26 mouse cellular contexts compared by ENCODE assay signal in the genomic region with DNA sequence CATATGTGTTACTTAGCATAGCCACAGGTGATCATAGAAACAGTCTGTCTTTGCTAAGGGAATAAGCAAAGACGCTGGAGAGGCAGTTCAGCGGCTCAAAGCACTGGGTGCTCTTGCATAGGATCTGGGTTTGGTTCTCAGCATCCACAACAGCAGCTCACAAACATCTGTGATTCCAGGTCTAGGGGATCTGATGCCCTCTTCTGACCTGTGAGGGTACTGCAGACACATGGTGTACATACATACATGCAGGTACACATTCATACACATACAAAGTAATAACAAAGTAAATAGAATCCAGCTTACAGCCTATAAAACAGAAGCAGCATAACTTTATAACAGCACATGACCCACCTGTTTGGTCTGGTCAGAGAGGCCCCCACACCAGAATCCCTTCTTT.
DNase-seq lines count a peak whose midpoint lies in the region; ATAC-seq and TF ChIP-seq lines count a peak whose summit lies in the region.
"Had no signal": no experiment of that assay in that cellular context is flagged by ENCODE, and none has a peak within 500 bp of the region (broad histone marks: within the 10 kb centered on the region; RNA-seq: fewer than 3 reads in every experiment).

No protein-coding gene starts in this region.

- H3K4me1 ChIP-seq in intestine, postnatal 0 days (replicated peaks; ENCODE audit: control insufficient read depth, insufficient read depth, low read length): no peaks in the 10 kb centered on the region
- peaks cover 4% of the 10 kb centered on the region; the same call in 1 of the 2 replicates for H3K4me1 ChIP-seq in intestine, embryonic 15.5 days (replicated peaks)
- peaks cover 7% of the 10 kb centered on the region; the same call in 1 of the 2 replicates for H3K4me1 ChIP-seq in lung, postnatal 0 days (ENCODE audit: insufficient read depth, low read depth, low read length)
- H3K4me1 ChIP-seq in hindbrain, embryonic 11.5 days (replicated peaks; ENCODE audit: control insufficient read depth, insufficient read depth, low read length): no peaks in the 10 kb centered on the region

- TF ChIP-seq EP300 in lung, postnatal 0 days (IDR thresholded peaks at IDR 0.05): no peak

- no peak overlapping the region for H3K27ac ChIP-seq in intestine, postnatal 0 days (ENCODE audit: low read depth, low read length)
- no peak overlapping the region for H3K27ac ChIP-seq in intestine, embryonic 15.5 days
- H3K27ac ChIP-seq in lung, postnatal 0 days (ENCODE audit: low read length): no peak overlapping the region
- H3K27ac ChIP-seq in hindbrain, embryonic 11.5 days (ENCODE audit: low read depth, low read length): no peak overlapping the region
- H3K27ac ChIP-seq: hindbrain, embryonic 14.5 days; limb, embryonic 12.5 days; neural tube, embryonic 15.5 days; stomach, embryonic 15.5 days had no signal

- no peak for DNase-seq in lung, postnatal 0 days (ENCODE audit: low spot score)
- DNase-seq in lung, postnatal 4 days: no peak
- DNase-seq in brain, embryonic 14.5 days (ENCODE audit: low read depth): no peak
- DNase-seq in adrenal gland, adult 8-10 months: no peak
- DNase-seq in hindbrain, embryonic 11.5 days (ENCODE audit: low spot score): no peak
- DNase-seq: B cell, adult 2 months; cerebellum, adult 8-10 months; cerebellum, postnatal 25 days; heart, postnatal 4 days; kidney, adult 2 months; kidney, postnatal 4 days; layer of hippocampus, adult 9-11 months; lung, postnatal 10 days; midbrain, embryonic 14.5 days; right cerebral cortex, postnatal 25 days; thymus, adult 18-20 months; thymus, postnatal 25 days had no signal

- ATAC-seq in intestine, postnatal 0 days: no peak
- ATAC-seq in intestine, embryonic 15.5 days: no peak
- no peak for ATAC-seq in lung, postnatal 0 days
- no peak for ATAC-seq in hindbrain, embryonic 11.5 days (ENCODE audit: low FRiP score)
- ATAC-seq: forebrain, embryonic 14.5 days had no signal

- H3K4me2 ChIP-seq in intestine, postnatal 0 days (replicated peaks; ENCODE audit: low read depth): no peak overlapping the region
- no peak overlapping the region for H3K4me2 ChIP-seq in intestine, embryonic 15.5 days (replicated peaks)
- H3K4me2 ChIP-seq in lung, postnatal 0 days (replicated peaks; ENCODE audit: low read depth, low read length): no peak overlapping the region
- H3K4me2 ChIP-seq in hindbrain, embryonic 11.5 days (replicated peaks; ENCODE audit: low read depth, low read length): no peak overlapping the region
- H3K4me2 ChIP-seq: heart, embryonic 11.5 days; hindbrain, embryonic 14.5 days; limb, embryonic 12.5 days; neural tube, embryonic 15.5 days; stomach, embryonic 15.5 days had no signal

- TF ChIP-seq CTCF in intestine, postnatal 0 days (IDR thresholded peaks at IDR 0.05; ENCODE audit: low read depth): peak; percentile 39; the same call in 1 of the 2 replicates
- peak; percentile 43 for TF ChIP-seq CTCF in lung, postnatal 0 days (IDR thresholded peaks at IDR 0.05)
- TF ChIP-seq CTCF in brain, embryonic 14.5 days (IDR thresholded peaks at IDR 0.05; ENCODE audit: borderline replicate concordance, extremely low read depth, insufficient read depth, insufficient read length): 0 out of 2 replicates have a peak, but pooled peaks have one; percentile 2

- no peak overlapping the region for H3K4me3 ChIP-seq in intestine, postnatal 0 days (ENCODE audit: low read depth, low read length)
- no peak overlapping the region for H3K4me3 ChIP-seq in intestine, embryonic 15.5 days (replicated peaks)
- H3K4me3 ChIP-seq in lung, postnatal 0 days (ENCODE audit: low read depth, low read length): no peak overlapping the region
- no peak overlapping the region for H3K4me3 ChIP-seq in hindbrain, embryonic 11.5 days (ENCODE audit: low read depth, low read length)
- H3K4me3 ChIP-seq: limb, embryonic 12.5 days; neural tube, embryonic 15.5 days; stomach, embryonic 15.5 days had no signal

- H3K27me3 ChIP-seq in intestine, postnatal 0 days (replicated peaks; ENCODE audit: control insufficient read depth, insufficient read depth, low read length): no peaks in the 10 kb centered on the region
- no peaks in the 10 kb centered on the region for H3K27me3 ChIP-seq in intestine, embryonic 15.5 days (replicated peaks)
- H3K27me3 ChIP-seq in lung, postnatal 0 days (replicated peaks; ENCODE audit: insufficient read depth, low read length): no peaks in the 10 kb centered on the region
- H3K27me3 ChIP-seq in hindbrain, embryonic 11.5 days (ENCODE audit: control insufficient read depth, insufficient read depth, low read length): no peaks in the 10 kb centered on the region
- H3K27me3 ChIP-seq: limb, embryonic 12.5 days; neural tube, embryonic 15.5 days; stomach, embryonic 15.5 days had no signal

- 88% methylated on average over 2 of the region's 2 CpGs for WGBS in intestine, postnatal 0 days
- 82% methylated on average over 2 of the region's 2 CpGs for WGBS in intestine, embryonic 15.5 days
- WGBS in lung, postnatal 0 days: 91% methylated on average over 2 of the region's 2 CpGs
- WGBS in hindbrain, embryonic 11.5 days: 95% methylated on average over 2 of the region's 2 CpGs

- no peak overlapping the region for H3K9ac ChIP-seq in intestine, postnatal 0 days (ENCODE audit: low read depth, low read length)
- H3K9ac ChIP-seq in intestine, embryonic 15.5 days: no peak overlapping the region
- H3K9ac ChIP-seq in lung, postnatal 0 days (replicated peaks; ENCODE audit: low read depth): no peak overlapping the region
- no peak overlapping the region for H3K9ac ChIP-seq in hindbrain, embryonic 11.5 days (ENCODE audit: low read depth, low read length)
- H3K9ac ChIP-seq: hindbrain, embryonic 14.5 days; limb, embryonic 12.5 days; neural tube, embryonic 15.5 days; stomach, embryonic 15.5 days had no signal

- no peak for TF ChIP-seq POLR2A in brain, embryonic 14.5 days (IDR thresholded peaks at IDR 0.05; ENCODE audit: borderline replicate concordance, extremely low read depth, insufficient read depth, insufficient read length, poor library complexity, severe bottlenecking)

- peaks cover 32% of the 10 kb centered on the region for H3K36me3 ChIP-seq in intestine, postnatal 0 days (ENCODE audit: control insufficient read depth, insufficient read depth)
- H3K36me3 ChIP-seq in intestine, embryonic 15.5 days: peaks cover 17% of the 10 kb centered on the region
- H3K36me3 ChIP-seq in lung, postnatal 0 days (ENCODE audit: insufficient read depth, low read length): peaks cover 32% of the 10 kb centered on the region
- H3K36me3 ChIP-seq in hindbrain, embryonic 11.5 days (ENCODE audit: control insufficient read depth, insufficient read depth, low read length): no peaks in the 10 kb centered on the region
- H3K36me3 ChIP-seq: G1E had no signal

- 0 out of 2 replicates have a peak, but pooled peaks cover 4% of the 10 kb centered on the region for H3K9me3 ChIP-seq in intestine, postnatal 0 days (ENCODE audit: control insufficient read depth)
- H3K9me3 ChIP-seq in intestine, embryonic 15.5 days: no peaks in the 10 kb centered on the region
- H3K9me3 ChIP-seq in lung, postnatal 0 days (ENCODE audit: low read length): 0 out of 2 replicates have a peak, but pooled peaks cover 4% of the 10 kb centered on the region
- no peaks in the 10 kb centered on the region for H3K9me3 ChIP-seq in hindbrain, embryonic 11.5 days (ENCODE audit: control insufficient read depth, low read length)
- H3K9me3 ChIP-seq: neural tube, embryonic 15.5 days; stomach, embryonic 15.5 days had no signal
